Mouse (Mus musculus): ENCODE results near the gene Asna1. TPM values are rescaled to one million over a fixed set of nuclear protein-coding genes. Genes with fewer than 3 reads are reported as not detected.
A peak's percentile ranks its signal among the peaks of the same experiment; 100 is the strongest.

The Asna1 gene
- polyA plus RNA-seq, 1 experiment from 2014 or later = 129 TPM

GRCm38 (mm10) chr8:85027922-85028321 is 2.8 kb upstream of the Asna1 start:
- Histone ChIP-seq H3K4me2 (peak overlapping the region; percentile 55), H3K27me3 (ENCODE audit: control insufficient read depth, insufficient read depth, low read length) (no peaks in the 10 kb centered on the region), H3K36me3 (ENCODE audit: control insufficient read depth, insufficient read depth, low read length) (peaks cover 15% of the 10 kb centered on the region; the same call in 1 of the 2 replicates), H3K9me3 (ENCODE audit: control insufficient read depth, low read length) (no peaks in the 10 kb centered on the region), H3K9ac (ENCODE audit: low read length) (peak overlapping the region; percentile 99), H3K27ac (ENCODE audit: low read depth, low read length) (no peak overlapping the region), H3K4me1 (ENCODE audit: control insufficient read depth, insufficient read depth, low read length) (peaks cover 31% of the 10 kb centered on the region), H3K4me3 (ENCODE audit: low read depth, low read length) (peak overlapping the region; percentile 87)
- no peak for DNase-seq (ENCODE audit: low spot score, missing footprints)
- ATAC-seq (ENCODE audit: low FRiP score) = no peak
- 36% methylated on average over 2 of the region's 2 CpGs for WGBS

- no peaks in the 10 kb centered on the region for H3K9me3 ChIP-seq (ENCODE audit: control insufficient read depth, low read length)
- H3K36me3 ChIP-seq (ENCODE audit: control insufficient read depth, insufficient read depth, low read length) = peaks cover 16% of the 10 kb centered on the region; the same call in 1 of the 2 replicates
- peak overlapping the region; percentile 87 for H3K4me3 ChIP-seq (ENCODE audit: low read depth, low read length)
- DNase-seq (ENCODE audit: low spot score, missing footprints) (peak; percentile 88), ATAC-seq (ENCODE audit: low FRiP score) (no peak)
- 2% methylated on average over 13 of the region's 13 CpGs for WGBS
- peaks cover 31% of the 10 kb centered on the region for H3K4me1 ChIP-seq (ENCODE audit: control insufficient read depth, insufficient read depth, low read length)
- peak overlapping the region; percentile 55 for H3K4me2 ChIP-seq
- peak overlapping the region; percentile 99 for H3K9ac ChIP-seq (ENCODE audit: low read length)
- no peaks in the 10 kb centered on the region for H3K27me3 ChIP-seq (ENCODE audit: control insufficient read depth, insufficient read depth, low read length)
- no peak overlapping the region for H3K27ac ChIP-seq (ENCODE audit: low read depth, low read length)
These were observed 2.4 kb upstream of the Asna1 start for GRCm38 (mm10) chr8:85027516-85027855.

GRCm38 (mm10) chr8:85026670-85027515 is 1.8 kb upstream of the Asna1 start, which contains the start of gene Trir:
Trir (plus strand) TSS chr8:85026823.
- no peaks in the 10 kb centered on the region for H3K9me3 ChIP-seq (ENCODE audit: control insufficient read depth, low read length)
- ATAC-seq (ENCODE audit: low FRiP score) (peak; percentile 86), DNase-seq (ENCODE audit: low spot score, missing footprints) (peak; percentile 99)
- WGBS = under 1% methylated on average over 75 of the region's 75 CpGs
- H3K4me3 ChIP-seq (ENCODE audit: low read depth, low read length) = peak within 1 kb of the TSS; percentile 87
- peaks cover 31% of the 10 kb centered on the region for H3K4me1 ChIP-seq (ENCODE audit: control insufficient read depth, insufficient read depth, low read length)
- peak within 1 kb of the TSS; percentile 99 for H3K9ac ChIP-seq (ENCODE audit: low read length)
- H3K36me3 ChIP-seq (ENCODE audit: control insufficient read depth, insufficient read depth, low read length) = peaks cover 14% of the 10 kb centered on the region
- no peaks in the 10 kb centered on the region for H3K27me3 ChIP-seq (ENCODE audit: control insufficient read depth, insufficient read depth, low read length)
- peak within 1 kb of the TSS; percentile 77 for H3K27ac ChIP-seq (ENCODE audit: low read depth, low read length)
- H3K4me2 ChIP-seq = peak within 1 kb of the TSS; percentile 89

GRCm38 (mm10) chr8:85023846-85024245 is 1.2 kb downstream of the Asna1 start:
- WGBS = 95% methylated on average over 3 of the region's 3 CpGs

GRCm38 (mm10) chr8:85021514-85022055 is 3.5 kb downstream of the Asna1 start:
- DNase-seq (ENCODE audit: low spot score, missing footprints) = no peak
- H3K36me3 ChIP-seq (ENCODE audit: control insufficient read depth, insufficient read depth, low read length) = peaks cover 21% of the 10 kb centered on the region
- H3K9ac ChIP-seq (ENCODE audit: low read length) = no peak overlapping the region
- WGBS = 92% methylated on average over 3 of the region's 3 CpGs
- no peaks in the 10 kb centered on the region for H3K27me3 ChIP-seq (ENCODE audit: control insufficient read depth, insufficient read depth, low read length)
- H3K27ac ChIP-seq (ENCODE audit: low read depth, low read length) = no peak overlapping the region
- ATAC-seq (ENCODE audit: low FRiP score) = no peak
- no peak overlapping the region for H3K4me2 ChIP-seq
- peaks cover 17% of the 10 kb centered on the region for H3K4me1 ChIP-seq (ENCODE audit: control insufficient read depth, insufficient read depth, low read length)
- no peak overlapping the region for H3K4me3 ChIP-seq (ENCODE audit: low read depth, low read length)
- H3K9me3 ChIP-seq (ENCODE audit: control insufficient read depth, low read length) = no peaks in the 10 kb centered on the region

More at GRCm38 (mm10) chr8:85023846-85024245, 1.2 kb downstream of the Asna1 start:
- no peak for ATAC-seq (ENCODE audit: low FRiP score)
- DNase-seq (ENCODE audit: low spot score, missing footprints) = peak; percentile 47
- Histone ChIP-seq H3K9ac (ENCODE audit: low read length) (no peak overlapping the region), H3K4me3 (ENCODE audit: low read depth, low read length) (no peak overlapping the region), H3K27me3 (ENCODE audit: control insufficient read depth, insufficient read depth, low read length) (no peaks in the 10 kb centered on the region), H3K9me3 (ENCODE audit: control insufficient read depth, low read length) (no peaks in the 10 kb centered on the region), H3K4me1 (ENCODE audit: control insufficient read depth, insufficient read depth, low read length) (peaks cover 28% of the 10 kb centered on the region), H3K4me2 (peak overlapping the region; percentile 89), H3K27ac (ENCODE audit: low read depth, low read length) (no peak overlapping the region), H3K36me3 (ENCODE audit: control insufficient read depth, insufficient read depth, low read length) (peaks cover 14% of the 10 kb centered on the region)

GRCm38 (mm10) chr8:85017209-85017608 is 7.9 kb downstream of the Asna1 start:
- 24% methylated on average over 5 of the region's 5 CpGs for WGBS
- no peaks in the 10 kb centered on the region for H3K9me3 ChIP-seq (ENCODE audit: control insufficient read depth, low read length)
- DNase-seq (ENCODE audit: low spot score, missing footprints) (peak; percentile 71), ATAC-seq (ENCODE audit: low FRiP score) (no peak)
- H3K27ac ChIP-seq (ENCODE audit: low read depth, low read length) = no peak overlapping the region
- H3K27me3 ChIP-seq (ENCODE audit: control insufficient read depth, insufficient read depth, low read length) = peaks cover 4% of the 10 kb centered on the region; the same call in 1 of the 2 replicates
- H3K4me1 ChIP-seq (ENCODE audit: control insufficient read depth, insufficient read depth, low read length) = no peaks in the 10 kb centered on the region
- H3K36me3 ChIP-seq (ENCODE audit: control insufficient read depth, insufficient read depth, low read length) = peaks cover 15% of the 10 kb centered on the region
- no peak overlapping the region for H3K4me2 ChIP-seq
- no peak overlapping the region for H3K4me3 ChIP-seq (ENCODE audit: low read depth, low read length)
- no peak overlapping the region for H3K9ac ChIP-seq (ENCODE audit: low read length)

GRCm38 (mm10) chr8:85016724-85017123 is 8.4 kb downstream of the Asna1 start:
- Histone ChIP-seq H3K9ac (ENCODE audit: low read length) (no peak overlapping the region), H3K4me1 (ENCODE audit: control insufficient read depth, insufficient read depth, low read length) (no peaks in the 10 kb centered on the region), H3K36me3 (ENCODE audit: control insufficient read depth, insufficient read depth, low read length) (peaks cover 13% of the 10 kb centered on the region), H3K4me3 (ENCODE audit: low read depth, low read length) (no peak overlapping the region), H3K27ac (ENCODE audit: low read depth, low read length) (no peak overlapping the region), H3K27me3 (ENCODE audit: control insufficient read depth, insufficient read depth, low read length) (peaks cover 5% of the 10 kb centered on the region; the same call in 1 of the 2 replicates), H3K9me3 (ENCODE audit: control insufficient read depth, low read length) (no peaks in the 10 kb centered on the region), H3K4me2 (no peak overlapping the region)
- 69% methylated on average over 10 of the region's 10 CpGs for WGBS
- peak; percentile 69 for DNase-seq (ENCODE audit: low spot score, missing footprints)
- no peak for ATAC-seq (ENCODE audit: low FRiP score)

- peaks cover 19% of the 10 kb centered on the region for H3K27me3 ChIP-seq (ENCODE audit: control insufficient read depth, insufficient read depth, low read length)
- WGBS = 39% methylated on average over 2 of the region's 2 CpGs
- no peaks in the 10 kb centered on the region for H3K9me3 ChIP-seq (ENCODE audit: control insufficient read depth, low read length)
- H3K4me3 ChIP-seq (ENCODE audit: low read depth, low read length) = peak within 1 kb of the TSS; percentile 22
- no peak for DNase-seq (ENCODE audit: low spot score, missing footprints)
- H3K4me2 ChIP-seq = peak within 1 kb of the TSS; percentile 57
- H3K9ac ChIP-seq (ENCODE audit: low read length) = peak within 1 kb of the TSS; percentile 62
- no peak for ATAC-seq (ENCODE audit: low FRiP score)
- peaks cover 11% of the 10 kb centered on the region; the same call in 1 of the 2 replicates for H3K36me3 ChIP-seq (ENCODE audit: control insufficient read depth, insufficient read depth, low read length)
- peaks cover 3% of the 10 kb centered on the region; the same call in 1 of the 2 replicates for H3K4me1 ChIP-seq (ENCODE audit: control insufficient read depth, insufficient read depth, low read length)
- H3K27ac ChIP-seq (ENCODE audit: low read depth, low read length) = no peak within 1 kb of the TSS
These were observed 10.7 kb downstream of the Asna1 start, which contains the start of gene Best2 for GRCm38 (mm10) chr8:85014431-85014830. Best2 (minus strand) TSS chr8:85014531.

Measured in midbrain, embryonic 11.5 days (tissue).